Mouse (Mus musculus) embryonic stem cell, embryonic (primary cell): ENCODE data around the gene Bbip1.
"Not testable (repeated sequence)": the region's sequence is repeated elsewhere in the genome, so short reads cannot be mapped to it uniquely, and the experiment has no call there.

Source experiments
- CTCF ChIA-PET, 4 experiments: fragments of 300-600 bp in 2 of 4; fragments of 350-600 bp in 2 of 4; sonication (Branson Sonifier 250); formaldehyde crosslinking; loops; one replicate each; lab custom pipeline; 2022; ENCODE audit warnings: inconsistent platforms in 2 of 4; lab: Charles Lee
- POLR2A ChIA-PET, 4 experiments: fragments of 300-600 bp in 2 of 4; fragments of 350-600 bp in 2 of 4; sonication (Branson Sonifier 250); formaldehyde crosslinking; loops; one replicate each; lab custom pipeline; 2022; ENCODE audit warnings: antibody characterized with exemption in 4 of 4, inconsistent platforms in 1 of 4; lab: Charles Lee

The Bbip1 gene

DNA sequence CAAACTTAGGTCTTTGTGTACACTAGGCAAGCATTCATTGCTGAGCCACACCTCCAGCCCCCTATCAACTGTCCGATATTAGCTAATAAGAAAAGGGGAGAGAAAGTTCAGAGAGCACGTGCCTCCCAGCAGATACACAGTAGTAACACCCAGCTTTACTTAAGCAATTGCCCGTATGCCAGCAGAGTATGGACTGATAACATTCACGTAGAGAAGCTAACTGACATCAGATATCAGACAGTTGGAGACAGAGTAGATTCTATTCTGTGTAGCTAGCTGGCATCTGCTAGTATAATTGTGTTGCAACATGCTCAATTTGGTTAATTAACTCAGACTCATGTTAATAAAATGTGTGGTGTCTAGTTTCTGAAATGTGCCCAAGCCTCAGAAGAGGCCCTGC, 3.3 kb downstream of the Bbip1 start:
- POLR2A ChIA-PET, result interaction anchor here in 2 of 4 experiments (0.6 to 0.9 kb wide), 3 partner anchors 37 to 1157 kb away, joined by 3 to 4 read pairs (median 3); no protein-coding TSS in a partner anchor
- CTCF ChIA-PET, result no interaction called here

DNA sequence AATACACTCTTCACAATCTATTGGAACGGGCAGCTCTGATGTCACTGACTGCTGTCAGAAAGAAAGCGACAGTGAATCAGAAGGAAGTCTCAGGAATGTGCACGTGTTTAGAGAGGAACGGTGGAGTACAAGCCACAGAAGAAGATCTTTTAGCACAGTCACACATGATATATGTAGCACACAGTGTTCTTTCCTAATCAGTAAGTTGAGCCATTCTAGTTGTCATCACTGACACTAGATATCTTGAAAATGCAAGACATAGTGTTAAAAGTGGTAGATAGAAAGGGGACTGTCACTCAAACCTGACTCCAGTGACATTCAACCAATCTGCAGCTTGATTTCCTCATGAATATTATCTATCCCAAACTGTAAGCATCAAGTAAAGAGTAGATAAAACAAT, 5.0 kb downstream of the Bbip1 start:
- ChIA-PET POLR2A (no interaction called here), CTCF (no interaction called here)

DNA sequence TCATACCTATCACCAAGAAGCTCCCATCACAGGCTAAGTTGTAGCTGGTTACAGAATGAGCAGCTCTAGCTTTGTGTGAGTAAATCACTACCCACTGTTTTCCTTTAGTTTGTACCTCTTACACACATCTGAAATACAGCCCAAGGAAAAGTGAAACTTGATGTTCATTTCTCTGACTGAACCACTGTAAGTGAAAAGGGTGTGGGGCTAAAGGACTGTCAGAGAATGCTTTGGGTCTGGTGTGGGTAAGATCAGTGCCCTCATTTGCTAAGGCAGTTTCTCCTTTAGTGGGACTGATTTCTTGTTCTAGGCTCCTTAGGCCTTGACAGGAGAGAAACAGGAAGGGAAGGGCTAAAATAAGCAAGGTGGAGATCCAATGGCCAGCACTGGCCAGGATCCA, 10.4 kb downstream of the Bbip1 start:
- POLR2A ChIA-PET, result interaction anchor here in 2 of 4 experiments (0.5 to 1.3 kb wide), 3 partner anchors 9 to 27 kb away, joined by 3 to 5 read pairs (median 3); no protein-coding TSS in a partner anchor
- CTCF ChIA-PET, result no interaction called here

DNA sequence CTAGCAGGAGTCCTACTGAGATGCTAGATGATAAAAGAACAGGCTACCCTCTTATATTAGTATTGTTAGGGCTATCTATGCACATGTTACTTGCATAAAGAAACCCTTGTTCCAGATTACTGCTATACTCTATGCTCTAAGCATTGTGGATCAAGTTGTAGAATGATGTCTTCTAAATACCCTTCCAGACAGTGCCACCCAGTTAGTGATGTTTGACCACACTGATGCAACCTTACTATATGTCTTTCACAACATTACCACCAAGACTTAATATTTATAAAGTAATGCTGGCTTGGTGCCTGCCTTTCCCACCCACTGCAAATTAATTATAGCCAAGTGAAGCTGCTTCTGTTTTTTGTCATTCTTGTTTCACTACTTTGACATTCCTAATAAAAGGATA, 11.4 kb downstream of the Bbip1 start:
- ChIA-PET POLR2A (interaction anchor here in 1 of 4 experiments (1.3 kb wide), 1 partner anchor 10 kb away, joined by 5 read pairs; no protein-coding TSS in a partner anchor), CTCF (no interaction called here)

- POLR2A ChIA-PET, result interaction anchor here in 2 of 4 experiments (0.7 to 1.1 kb wide), 5 partner anchors 15 to 1801 kb away, joined by 3 to 7 read pairs (median 4); partner anchors contain the start of genes Bbip1 (in 1 of the 2) and Shoc2 (in 1 of the 2)
- CTCF ChIA-PET, result interaction anchor here in 1 of 4 experiments (0.6 kb wide), 1 partner anchor 444 kb away, joined by 3 read pairs; no protein-coding TSS in a partner anchor
Observed at GRCm38 (mm10) chr19:53929218-53929617, 15.2 kb downstream of the Bbip1 start.

DNA sequence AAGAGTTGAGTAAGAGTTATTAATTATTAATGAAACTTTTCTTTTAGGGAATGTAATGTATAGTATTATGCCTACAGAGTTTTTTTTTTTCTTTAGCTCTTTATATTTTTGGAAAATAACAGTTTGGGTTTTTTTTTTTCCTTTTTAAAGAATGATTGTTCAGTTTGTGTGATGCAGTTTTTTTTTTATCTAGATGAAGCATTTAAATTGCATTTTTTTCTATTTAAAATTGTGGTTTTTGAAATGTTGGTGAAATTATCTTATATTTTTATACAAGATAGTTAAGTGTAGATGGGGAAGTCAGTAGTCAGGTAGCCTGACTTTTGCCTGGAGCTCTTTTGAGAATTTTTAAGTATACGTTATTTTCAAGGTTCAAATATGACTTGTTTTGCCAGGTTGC, 17.7 kb downstream of the Bbip1 start:
- ChIA-PET CTCF (interaction anchor here (0.6 to 1.7 kb wide), 6 partner anchors 68 to 554 kb away, joined by 3 to 5 read pairs (median 4); no protein-coding TSS in a partner anchor), POLR2A (interaction anchor here in 2 of 4 experiments (0.8 to 2.8 kb wide), 8 partner anchors 8 to 158 kb away, joined by 3 to 11 read pairs (median 3); partner anchors contain the start of genes Bbip1 (in 1 of the 2) and Shoc2 (in 1 of the 2))

GRCm38 (mm10) chr19:53925338-53925751, 19.1 kb downstream of the Bbip1 start:
- POLR2A ChIA-PET, result interaction anchor here in 2 of 4 experiments (0.6 to 2.8 kb wide), 6 partner anchors 14 to 534 kb away, joined by 3 to 11 read pairs (median 4); no protein-coding TSS in a partner anchor
- CTCF ChIA-PET, result interaction anchor here in 2 of 4 experiments (0.9 to 1.7 kb wide), 4 partner anchors 12 to 177 kb away, joined by 3 to 6 read pairs (median 4); no protein-coding TSS in a partner anchor

DNA sequence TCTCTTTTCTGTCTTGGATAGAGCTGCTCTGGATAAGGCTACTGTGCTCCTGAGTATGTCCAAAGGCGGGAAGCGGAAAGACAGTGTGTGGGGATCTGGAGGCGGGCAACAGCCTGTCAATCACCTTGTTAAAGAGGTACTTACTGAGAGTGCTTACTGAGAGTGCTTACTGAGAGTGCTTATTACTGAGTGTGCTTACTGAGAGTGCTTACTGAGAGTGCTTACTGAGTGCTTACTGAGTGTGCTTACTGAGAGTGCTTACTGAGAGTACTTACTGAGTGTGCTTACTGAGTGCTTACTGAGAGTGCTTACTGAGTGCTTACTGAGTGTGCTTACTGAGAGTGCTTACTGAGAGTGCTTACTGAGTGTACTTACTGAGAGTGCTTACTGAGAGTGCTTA, 22.4 kb downstream of the Bbip1 start:
- CTCF ChIA-PET, result not testable (repeated sequence)
- POLR2A ChIA-PET, result interaction anchor here in 2 of 4 experiments (0.7 to 1.2 kb wide), 4 partner anchors 9 to 142 kb away, joined by 3 read pairs; no protein-coding TSS in a partner anchor

DNA sequence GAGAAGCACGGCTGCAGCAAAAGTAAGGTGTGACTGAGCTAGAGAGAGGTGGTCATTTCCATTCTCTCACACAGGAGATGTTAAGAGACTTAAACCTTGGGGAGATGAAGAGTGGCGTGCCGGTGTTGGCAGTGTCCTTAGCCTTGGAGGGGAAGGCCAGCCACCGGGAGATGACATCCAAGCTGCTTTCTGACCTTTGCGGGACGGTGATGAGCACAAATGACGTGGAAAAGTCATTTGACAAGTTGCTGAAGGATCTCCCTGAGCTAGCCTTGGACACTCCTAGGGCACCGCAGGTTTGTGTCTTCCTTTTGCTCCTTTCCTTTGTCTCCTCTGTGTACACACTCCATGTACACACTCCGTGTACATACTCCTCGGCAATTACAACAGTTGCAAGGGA, 24.9 kb downstream of the Bbip1 start:
- CTCF ChIA-PET, result no interaction called here
- POLR2A ChIA-PET, result interaction anchor here in 3 of 4 experiments (0.8 to 1.6 kb wide), 5 partner anchors 9 to 92 kb away, joined by 3 to 7 read pairs (median 3); no protein-coding TSS in a partner anchor

DNA sequence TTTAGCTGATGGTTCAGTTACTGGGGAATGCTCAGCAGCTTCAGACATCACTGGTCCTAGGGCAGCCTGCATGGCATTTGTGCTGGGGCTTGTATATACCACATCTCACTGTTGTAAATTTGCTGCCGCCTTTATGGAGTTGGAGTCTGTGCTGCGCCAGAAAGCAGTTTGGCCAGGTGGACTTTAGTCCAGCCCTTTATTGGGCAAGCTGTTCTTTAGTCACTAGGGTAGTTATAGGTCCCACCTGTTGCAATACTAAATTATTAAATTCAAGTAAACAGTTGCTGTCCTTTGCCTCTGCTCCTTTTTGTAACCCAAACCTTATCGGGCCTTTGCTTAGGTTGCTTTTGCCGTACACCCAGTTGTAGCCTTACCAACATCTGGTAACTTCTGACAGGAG, 29.5 kb downstream of the Bbip1 start:
- CTCF ChIA-PET, result interaction anchor here in 2 of 4 experiments (0.6 to 2.5 kb wide), 3 partner anchors 9 to 1292 kb away, joined by 3 to 6 read pairs (median 4); no protein-coding TSS in a partner anchor
- POLR2A ChIA-PET, result interaction anchor here in 3 of 4 experiments (1.1 to 1.7 kb wide), 4 partner anchors 9 to 25 kb away, joined by 4 to 5 read pairs (median 4); no protein-coding TSS in a partner anchor

- ChIA-PET CTCF (interaction anchor here in 1 of 4 experiments (0.7 kb wide), 1 partner anchor 146 kb away, joined by 5 read pairs; no protein-coding TSS in a partner anchor), POLR2A (interaction anchor here (0.7 to 0.9 kb wide), 5 partner anchors 9 to 891 kb away, joined by 3 to 4 read pairs (median 3); partner anchors contain the start of gene Pdcd4 (in 1 of the 4))
Observed at GRCm38 (mm10) chr19:53906703-53907070, 37.7 kb downstream of the Bbip1 start.

- ChIA-PET POLR2A (interaction anchor here in 2 of 4 experiments (0.6 to 6.2 kb wide), 7 partner anchors 9 to 135 kb away, joined by 3 to 71 read pairs (median 4); partner anchors contain the start of genes Pdcd4 (in 2 of the 2), Bbip1 (in 1 of the 2) and Shoc2 (in 1 of the 2)), CTCF (interaction anchor here in 1 of 4 experiments (0.6 kb wide), 1 partner anchor 8 kb away, joined by 4 read pairs; no protein-coding TSS in a partner anchor)
Observed at GRCm38 (mm10) chr19:53906033-53906702, 38.3 kb downstream of the Bbip1 start.

DNA sequence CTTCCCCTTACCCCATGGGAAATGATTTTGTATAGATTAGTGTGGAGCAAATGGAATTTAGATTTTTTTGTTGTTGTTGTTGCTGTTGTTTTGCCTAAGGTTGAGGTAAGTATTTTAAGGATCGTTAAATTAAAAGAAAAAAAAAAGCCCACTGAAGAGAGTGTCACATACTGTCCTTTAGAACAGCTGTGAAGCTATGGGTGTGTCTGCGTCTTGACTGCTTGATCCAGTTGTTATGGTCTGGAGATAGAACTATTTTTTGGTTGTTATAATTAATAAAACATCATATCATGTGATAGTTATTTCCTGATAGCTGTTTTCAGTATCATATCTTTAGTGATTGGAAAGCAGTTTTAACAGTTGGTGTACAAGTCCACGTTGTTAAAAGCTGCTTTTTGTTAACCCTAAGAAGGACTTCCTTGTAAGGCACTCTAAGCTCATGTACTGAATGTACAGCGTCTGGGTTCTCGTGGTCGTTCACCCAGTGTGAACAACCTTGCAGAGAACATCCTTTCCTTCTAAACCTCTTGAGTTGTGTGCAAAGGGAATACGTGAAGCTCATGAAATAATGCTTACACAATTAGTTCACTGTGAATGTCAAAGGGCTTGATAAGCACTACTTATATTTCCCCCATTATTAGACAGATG, 39.5 kb downstream of the Bbip1 start:
- ChIA-PET CTCF (interaction anchor here in 3 of 4 experiments (0.5 to 1.2 kb wide), 3 partner anchors 65 to 1862 kb away, joined by 3 to 8 read pairs (median 5); partner anchors contain the start of gene Adra2a (in 1 of the 3)), POLR2A (interaction anchor here in 3 of 4 experiments (0.6 to 6.2 kb wide), 17 partner anchors 9 to 1577 kb away, joined by 3 to 104 read pairs (median 3); partner anchors contain the start of genes Bbip1 (in 2 of the 3), Pdcd4 (in 2 of the 3) and Shoc2 (in 2 of the 3))

DNA sequence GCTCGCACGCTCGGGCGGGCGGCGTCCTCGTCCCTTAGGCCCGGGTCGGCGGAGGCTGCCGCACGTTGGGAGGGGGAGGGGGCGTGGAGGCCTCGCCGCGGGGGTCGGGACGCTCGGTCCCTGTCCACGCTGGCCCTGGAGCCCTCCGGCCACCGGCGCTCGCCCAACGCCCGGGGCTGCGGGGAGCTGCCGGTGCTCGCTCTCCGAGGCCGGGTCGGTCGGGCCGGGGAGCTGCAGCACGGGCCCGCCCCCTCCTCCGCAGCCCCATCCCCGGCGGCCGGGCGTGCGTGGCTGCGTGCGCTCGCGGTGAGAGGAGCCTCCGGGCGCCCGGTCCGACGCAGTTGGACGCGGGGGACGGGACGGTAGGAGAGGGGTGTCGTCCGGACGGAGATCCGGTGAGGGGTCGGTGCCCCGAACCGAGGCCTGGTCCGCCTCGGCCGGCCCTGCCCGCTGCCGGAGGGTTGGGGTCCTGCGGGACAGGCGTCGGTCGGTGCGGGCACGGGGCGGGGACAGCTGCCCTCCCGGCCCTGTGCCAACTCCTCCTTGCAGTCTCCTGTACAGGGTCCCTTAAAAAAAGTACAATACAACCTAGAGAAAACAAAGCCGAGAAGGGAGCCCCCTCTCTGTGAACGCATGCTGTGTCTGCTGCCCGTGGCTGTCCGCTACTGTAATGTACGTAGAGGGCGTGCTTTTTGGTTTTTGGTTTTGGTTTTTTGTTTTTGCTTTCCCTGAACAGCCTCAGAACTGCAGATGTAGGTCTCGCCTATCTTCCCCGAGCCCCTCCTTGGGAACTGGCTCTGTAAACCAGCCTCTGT, 40.7 kb downstream of the Bbip1 start:
- ChIA-PET POLR2A (interaction anchor here in 3 of 4 experiments (0.6 to 6.2 kb wide), 72 partner anchors 8 to 1545 kb away, joined by 3 to 104 read pairs (median 4); partner anchors contain the start of genes Bbip1 (in 3 of the 3), Shoc2 (in 3 of the 3), Pdcd4 (in 2 of the 3) and Smc3 (in 2 of the 3)), CTCF (interaction anchor here in 3 of 4 experiments (0.6 to 1.8 kb wide), 7 partner anchors 40 to 211 kb away, joined by 3 to 8 read pairs (median 3); no protein-coding TSS in a partner anchor)

DNA sequence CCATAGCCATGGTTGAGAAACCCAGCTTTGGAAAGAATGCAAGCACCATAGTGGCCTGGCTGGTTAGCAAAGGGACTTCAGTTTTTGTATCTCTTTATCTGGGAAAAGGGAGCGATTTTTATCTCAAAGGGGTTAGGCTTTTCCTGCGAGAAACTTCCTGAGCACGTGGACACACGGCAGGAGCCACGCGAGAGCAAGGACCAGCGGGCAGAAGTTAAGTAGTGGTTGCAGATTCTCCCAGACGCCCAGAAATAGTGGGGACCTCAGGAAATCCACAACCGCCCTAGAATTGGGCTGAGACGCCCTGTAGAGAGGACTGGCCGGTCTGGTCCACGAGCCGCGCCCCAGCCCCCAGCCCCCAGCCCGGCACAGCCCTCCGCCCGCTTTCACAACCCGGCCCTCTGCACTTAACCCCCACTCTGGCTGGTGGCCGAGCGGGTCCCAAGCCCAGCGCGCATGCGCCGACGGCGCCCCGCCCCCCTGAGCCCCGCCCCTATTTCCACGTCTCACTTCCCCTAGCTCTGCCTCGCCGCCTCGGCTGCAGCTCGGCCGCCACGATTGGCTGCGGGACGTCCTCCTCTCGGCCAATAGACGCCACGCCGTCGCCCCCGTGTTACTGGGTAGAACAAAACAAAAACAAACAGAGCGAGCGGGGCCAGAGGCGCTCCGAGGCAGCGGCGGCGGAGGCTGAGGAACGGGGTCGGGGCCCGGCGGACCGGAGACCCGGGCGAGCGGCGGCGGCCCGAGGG, 41.5 kb downstream of the Bbip1 start:
- CTCF ChIA-PET, result interaction anchor here in 2 of 4 experiments (0.6 to 1.8 kb wide), 9 partner anchors 22 to 829 kb away, joined by 3 to 8 read pairs (median 3); no protein-coding TSS in a partner anchor
- POLR2A ChIA-PET, result interaction anchor here (0.6 to 6.2 kb wide), 83 partner anchors 8 to 1546 kb away, joined by 3 to 104 read pairs (median 4); partner anchors contain the start of genes Bbip1 (in 3 of the 4), Shoc2 (in 3 of the 4), Pdcd4 (in 2 of the 4) and Smc3 (in 2 of the 4)
